Mouse (Mus musculus) forebrain, embryonic 16.5 days (tissue): ENCODE measurements around the gene Pex5l. TPM values are rescaled to one million over a fixed set of nuclear protein-coding genes. Genes with fewer than 3 reads are reported as not detected.

ENCODE experiments used
- ATAC-seq: fragments of 200-750 bp; cut with Nextera tagmentation; 2 replicates; pipeline ENCODE4 v1.8.0; 2017; ENCODE audit warnings: mild to moderate bottlenecking, moderate library complexity
- H3K27ac ChIP-seq: fragments of 300-500 bp; sonication (generic); 2 replicates; pipeline ENCODE4 v1.5.1; 2014; ENCODE audit warnings: low read length, control low read depth
- H3K27me3 ChIP-seq: fragments of 300-500 bp; sonication (generic); replicated peaks from 2 replicates; pipeline ENCODE4 v1.6.1; 2014; ENCODE audit warnings: low read length; ENCODE audit not compliant: control insufficient read depth, insufficient read depth
- H3K36me3 ChIP-seq: fragments of 300-500 bp; sonication (generic); 2 replicates; pipeline ENCODE4 v1.6.1; 2014; ENCODE audit not compliant: control insufficient read depth, insufficient read depth
- H3K4me1 ChIP-seq: fragments of 300-500 bp; sonication (generic); replicated peaks from 2 replicates; pipeline ENCODE4 v1.6.1; 2014; ENCODE audit warnings: low read length; ENCODE audit not compliant: control insufficient read depth, insufficient read depth
- H3K4me2 ChIP-seq: fragments of 300-500 bp; sonication (generic); 2 replicates; pipeline ENCODE4 v1.6.1; 2014; ENCODE audit warnings: mild to moderate bottlenecking, low read length, control low read depth
- H3K4me3 ChIP-seq: fragments of 300-500 bp; sonication (generic); replicated peaks from 2 replicates; pipeline ENCODE4 v1.5.1; 2014; ENCODE audit warnings: mild to moderate bottlenecking, low read length, control low read depth
- H3K9ac ChIP-seq: fragments of 300-500 bp; sonication (generic); replicated peaks from 2 replicates; pipeline ENCODE4 v1.6.1; 2014; ENCODE audit warnings: low read depth, low read length, control low read depth
- H3K9me3 ChIP-seq: fragments of 300-500 bp; sonication (generic); 2 replicates; pipeline ENCODE4 v1.6.1; 2016; ENCODE audit warnings: low read length; ENCODE audit not compliant: control insufficient read depth
- WGBS: fragments of 180-500 bp; shearing (Covaris S2); extraction: QIAGEN DNeasy Blood & Tissue Kit; methylation state at CpG from one replicate; pipeline ENCODE4 v1.1.7; 2014; 5-methylcytosine and 5-hydroxymethylcytosine counted together
- polyA plus RNA-seq: library from polyadenylated mRNA; unstranded; fragments of >200 nt; fragmentation: Nextera tagmentation; extraction: Ambion mirVana; gene quantifications from 2 replicates; pipeline ENCODE4 v1.2.1, GENCODE M21; 2015

Gene Pex5l
- polyA plus RNA-seq, 1 experiment from 2014 or later = 1.9 TPM

DNA sequence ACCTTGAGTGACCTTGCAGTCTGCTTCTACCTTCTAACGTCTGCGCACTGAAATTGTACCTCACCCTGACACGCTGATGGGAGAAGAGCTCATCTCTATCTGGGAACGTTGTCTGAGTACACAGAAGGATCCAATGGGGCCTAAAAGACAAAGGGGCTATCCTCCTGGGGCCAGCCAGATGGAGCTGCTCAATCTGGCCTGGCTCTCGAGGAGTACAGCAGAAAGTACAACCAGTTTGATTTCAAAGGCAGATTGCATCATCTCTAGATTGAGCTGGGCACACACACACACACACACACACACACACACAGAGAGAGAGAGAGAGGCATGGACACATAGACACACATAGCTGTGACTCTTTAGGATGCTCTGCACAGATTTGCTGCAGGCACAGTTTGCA, 94.7 kb downstream of the Pex5l start:
- H3K9ac ChIP-seq = no peak overlapping the region
- no peaks in the 10 kb centered on the region for H3K27me3 ChIP-seq
- no peaks in the 10 kb centered on the region for H3K9me3 ChIP-seq
- H3K4me3 ChIP-seq = no peak overlapping the region
- ATAC-seq = no peak
- WGBS = 72% methylated on average over 5 of the region's 5 CpGs
- no peak overlapping the region for H3K27ac ChIP-seq
- H3K36me3 ChIP-seq = no peaks in the 10 kb centered on the region
- no peak overlapping the region for H3K4me2 ChIP-seq
- H3K4me1 ChIP-seq = peaks cover 6% of the 10 kb centered on the region; the same call in 1 of the 2 replicates

DNA sequence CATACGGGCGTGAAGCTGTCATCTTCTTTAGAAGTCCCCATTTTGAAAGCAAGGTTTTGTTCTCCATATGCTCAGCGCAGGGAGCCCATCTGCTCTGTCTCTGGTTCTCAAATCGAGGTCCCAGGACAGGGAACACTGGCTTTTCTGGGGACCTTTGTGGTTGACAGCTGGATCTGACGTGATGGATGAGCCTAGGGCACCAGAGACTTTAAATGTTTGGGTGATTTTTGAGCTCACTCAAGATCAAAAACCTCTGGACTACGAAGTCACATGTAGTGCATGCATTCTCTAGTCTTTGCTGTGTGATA, 98.3 kb downstream of the Pex5l start:
- Histone ChIP-seq H3K4me3 (no peak overlapping the region), H3K27ac (no peak overlapping the region), H3K27me3 (no peaks in the 10 kb centered on the region; the same call in 1 of the 2 replicates), H3K9me3 (no peaks in the 10 kb centered on the region), H3K4me1 (peaks cover 6% of the 10 kb centered on the region; the same call in 1 of the 2 replicates), H3K4me2 (no peak overlapping the region), H3K36me3 (no peaks in the 10 kb centered on the region), H3K9ac (no peak overlapping the region)
- ATAC-seq = no peak; the same call in 1 of the 2 replicates
- 65% methylated on average over 6 of the region's 6 CpGs for WGBS

DNA sequence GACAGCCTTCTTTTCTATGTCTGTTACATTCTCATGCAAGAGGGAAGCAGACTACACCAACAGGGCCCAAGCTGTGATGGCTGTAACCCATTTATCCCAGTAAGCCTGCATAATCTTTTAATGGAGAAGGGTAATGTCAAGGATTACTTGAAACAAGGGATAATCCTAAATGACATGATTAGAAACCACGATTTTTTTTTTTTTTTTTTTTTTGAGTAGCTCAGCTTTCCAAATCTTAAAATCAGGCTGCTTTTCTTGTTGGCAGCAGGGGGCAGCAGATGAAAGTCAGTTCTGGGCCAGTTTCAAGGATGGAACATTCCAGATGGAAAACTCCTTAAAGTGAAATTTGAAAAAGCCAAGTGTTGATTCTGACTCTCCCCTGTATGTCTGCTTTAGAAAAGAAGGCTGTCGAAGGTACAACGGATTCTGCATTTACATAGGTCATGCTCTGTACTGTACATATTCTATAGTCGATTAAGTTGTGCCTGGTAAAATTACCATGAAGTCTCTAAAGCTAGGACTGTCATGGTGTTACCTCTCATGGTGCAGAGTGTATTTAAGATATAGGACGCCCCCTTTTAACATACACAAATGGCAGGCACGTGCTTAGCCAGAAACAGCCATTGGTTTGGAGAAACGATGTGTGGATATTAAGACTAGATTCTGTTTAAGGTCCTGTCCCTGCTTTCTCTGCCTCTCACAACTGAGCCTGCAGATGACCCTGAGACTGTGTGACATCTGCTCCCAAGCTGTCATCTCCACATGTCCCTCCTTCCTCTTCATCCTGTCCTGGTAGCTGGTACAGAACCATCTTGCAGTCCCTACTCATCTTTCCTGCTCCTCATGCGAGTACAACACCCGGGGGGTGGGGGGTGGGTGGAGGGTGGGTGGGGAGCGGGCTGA, 98.9 kb downstream of the Pex5l start:
- Histone ChIP-seq H3K4me1 (peaks cover 6% of the 10 kb centered on the region; the same call in 1 of the 2 replicates), H3K9me3 (no peaks in the 10 kb centered on the region), H3K27me3 (no peaks in the 10 kb centered on the region; the same call in 1 of the 2 replicates), H3K36me3 (no peaks in the 10 kb centered on the region), H3K4me3 (no peak overlapping the region), H3K27ac (no peak overlapping the region), H3K9ac (no peak overlapping the region), H3K4me2 (no peak overlapping the region)
- WGBS = 65% methylated on average over 10 of the region's 10 CpGs
- ATAC-seq = peak; percentile 67

DNA sequence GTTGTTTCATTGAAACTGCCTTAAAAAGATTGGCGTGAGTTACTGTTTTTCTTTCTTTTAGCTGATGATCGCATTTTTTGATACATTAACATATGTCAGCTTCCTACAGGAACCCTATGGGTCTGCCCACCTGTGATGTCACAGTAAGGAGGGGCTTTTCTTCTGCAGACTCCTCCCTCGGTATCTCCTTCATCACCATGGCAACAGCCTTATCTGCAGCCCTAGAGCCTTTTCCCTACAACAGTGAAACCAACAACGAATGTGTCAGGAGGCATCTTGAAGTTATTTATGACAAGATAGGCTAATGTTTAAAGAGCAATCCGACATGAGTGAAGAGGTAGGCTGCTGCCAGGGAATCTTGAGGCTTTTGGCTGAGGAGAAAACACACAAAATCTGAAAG, 118.5 kb downstream of the Pex5l start:
- no peak overlapping the region for H3K9ac ChIP-seq
- H3K27ac ChIP-seq = no peak overlapping the region
- no peaks in the 10 kb centered on the region for H3K4me1 ChIP-seq
- no peaks in the 10 kb centered on the region for H3K9me3 ChIP-seq
- H3K4me3 ChIP-seq = no peak overlapping the region
- H3K36me3 ChIP-seq = no peaks in the 10 kb centered on the region
- H3K4me2 ChIP-seq = no peak overlapping the region
- WGBS = 64% methylated on average over 5 of the region's 5 CpGs
- H3K27me3 ChIP-seq = no peaks in the 10 kb centered on the region
- peak; percentile 94 for ATAC-seq

DNA sequence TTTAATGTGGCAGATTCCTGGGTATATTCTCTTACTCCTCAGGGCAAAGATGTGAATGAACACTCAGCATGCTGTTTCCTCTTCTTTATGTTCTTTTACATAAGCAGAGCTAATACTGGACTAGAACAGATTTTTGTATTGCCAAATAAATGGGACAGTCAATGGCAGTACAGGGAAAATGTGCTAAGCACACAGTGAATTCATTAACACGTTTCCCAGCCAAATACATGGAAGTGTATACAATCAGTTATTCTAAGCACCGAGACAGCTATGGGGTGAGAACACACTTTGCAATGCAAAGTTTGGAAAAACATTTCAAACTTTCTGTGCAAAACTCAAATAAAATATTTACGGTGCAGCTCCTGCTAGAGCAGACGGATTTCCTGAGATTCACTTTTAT, 139.1 kb downstream of the Pex5l start:
- no peaks in the 10 kb centered on the region for H3K9me3 ChIP-seq
- peak; percentile 75 for ATAC-seq
- H3K27ac ChIP-seq = no peak overlapping the region
- H3K27me3 ChIP-seq = no peaks in the 10 kb centered on the region
- no peak overlapping the region for H3K4me3 ChIP-seq
- no peak overlapping the region for H3K9ac ChIP-seq
- H3K4me1 ChIP-seq = no peaks in the 10 kb centered on the region; the same call in 1 of the 2 replicates
- WGBS = 54% methylated on average over 4 of the region's 4 CpGs
- H3K36me3 ChIP-seq = no peaks in the 10 kb centered on the region
- no peak overlapping the region for H3K4me2 ChIP-seq

DNA sequence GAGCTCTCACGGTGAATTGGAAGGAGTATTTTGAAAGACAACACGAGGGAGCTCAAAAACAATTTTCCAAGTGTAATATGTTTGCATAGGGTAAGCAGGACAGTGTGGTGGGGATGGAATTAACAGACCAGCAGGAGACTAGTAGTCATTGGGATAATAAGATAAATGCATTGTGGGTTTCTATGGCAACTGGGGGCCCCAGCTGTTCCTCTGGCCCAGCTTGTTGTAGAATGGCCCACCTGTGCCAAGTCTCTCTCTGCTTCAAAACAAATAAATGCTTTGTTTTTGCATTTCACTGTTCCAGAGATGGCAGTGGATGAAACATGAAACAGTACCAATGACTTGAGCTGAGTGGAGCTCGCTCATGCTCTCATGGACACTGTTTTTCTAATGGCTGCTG, 141.3 kb downstream of the Pex5l start:
- 55% methylated on average over 3 of the region's 3 CpGs for WGBS
- H3K27ac ChIP-seq = no peak overlapping the region
- H3K27me3 ChIP-seq = no peaks in the 10 kb centered on the region
- no peak overlapping the region for H3K4me2 ChIP-seq
- H3K9ac ChIP-seq = no peak overlapping the region
- no peaks in the 10 kb centered on the region for H3K9me3 ChIP-seq
- no peaks in the 10 kb centered on the region; the same call in 1 of the 2 replicates for H3K4me1 ChIP-seq
- no peak overlapping the region for H3K4me3 ChIP-seq
- ATAC-seq = peak; percentile 66
- no peaks in the 10 kb centered on the region for H3K36me3 ChIP-seq

DNA sequence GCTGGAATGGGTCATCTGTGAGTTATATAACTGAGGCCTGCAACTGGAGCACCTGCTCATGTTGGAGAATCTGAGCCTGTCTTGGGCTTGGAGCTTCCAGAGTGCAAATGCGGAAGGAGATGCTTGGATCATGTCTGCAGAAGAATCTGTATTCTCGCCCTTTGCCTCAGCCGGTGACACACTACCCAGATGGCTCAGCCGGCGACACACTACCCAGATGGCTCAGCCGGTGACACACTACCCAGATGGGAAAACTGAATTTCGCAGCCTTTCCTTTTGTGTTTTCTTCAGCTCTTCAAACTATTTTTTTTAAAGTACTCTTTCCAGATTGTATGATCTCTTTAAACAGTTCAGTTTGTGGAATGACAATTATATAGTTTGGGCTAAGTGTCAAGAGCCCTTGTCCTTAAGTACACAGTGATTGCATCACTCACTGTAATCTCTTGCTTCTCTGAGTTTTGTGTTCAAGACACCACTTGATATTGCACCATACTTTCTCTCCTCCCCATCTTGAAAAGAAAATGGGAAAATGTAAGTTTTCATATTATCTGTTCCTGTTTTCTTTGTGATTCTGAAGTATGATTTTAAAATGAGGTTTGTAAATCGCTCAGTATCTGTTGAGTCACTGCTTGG, 142.5 kb downstream of the Pex5l start:
- H3K4me3 ChIP-seq = no peak overlapping the region
- WGBS = 72% methylated on average over 8 of the region's 8 CpGs
- H3K9me3 ChIP-seq = no peaks in the 10 kb centered on the region
- H3K27ac ChIP-seq = no peak overlapping the region
- no peak overlapping the region for H3K4me2 ChIP-seq
- no peaks in the 10 kb centered on the region; the same call in 1 of the 2 replicates for H3K4me1 ChIP-seq
- H3K36me3 ChIP-seq = no peaks in the 10 kb centered on the region
- no peak overlapping the region for H3K9ac ChIP-seq
- ATAC-seq = 0 out of 2 replicates have a peak, but pooled peaks have one; percentile 61
- H3K27me3 ChIP-seq = no peaks in the 10 kb centered on the region

DNA sequence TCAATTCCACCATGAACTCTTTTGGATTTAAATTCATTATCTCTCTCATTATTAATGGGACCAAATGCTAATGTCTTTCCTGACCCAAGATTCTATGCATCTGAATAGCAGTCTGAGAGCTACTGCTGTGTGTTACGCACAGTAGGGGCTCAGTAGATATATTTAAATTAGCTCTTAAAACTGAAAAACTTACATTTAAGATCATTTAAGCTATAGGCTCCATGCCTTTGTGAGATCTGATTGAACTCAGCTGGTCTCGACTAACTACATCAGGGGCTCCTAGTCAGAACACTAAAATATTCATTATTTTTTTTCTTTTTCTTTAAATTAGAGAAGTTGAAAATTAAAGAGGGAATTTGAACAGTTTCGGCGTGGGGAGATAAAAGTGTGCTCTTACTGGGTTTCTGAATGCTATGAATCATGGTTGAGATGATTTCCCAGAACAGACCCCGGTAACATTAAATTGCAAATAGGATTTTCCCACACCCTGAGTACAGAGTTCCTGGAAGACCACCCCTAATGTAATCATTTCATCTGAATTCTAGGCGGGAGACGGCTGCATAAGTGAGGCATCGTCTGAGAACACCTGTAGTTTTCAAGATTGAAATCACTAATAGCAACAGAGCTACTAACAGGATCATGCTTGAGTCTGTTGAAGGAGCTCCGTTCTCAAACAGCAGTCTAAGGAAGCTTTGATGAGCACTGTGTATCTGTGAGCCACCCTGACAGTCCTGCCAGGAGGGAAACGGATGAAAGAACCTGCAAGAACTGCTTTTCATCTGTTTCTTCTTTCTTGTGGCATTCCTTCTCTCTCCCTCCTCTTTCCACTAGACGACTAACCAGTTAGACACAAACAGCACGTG, 151.1 kb downstream of the Pex5l start:
- no peak overlapping the region for H3K27ac ChIP-seq
- H3K4me1 ChIP-seq = no peaks in the 10 kb centered on the region
- H3K9ac ChIP-seq = no peak overlapping the region
- 47% methylated on average over 12 of the region's 12 CpGs for WGBS
- H3K9me3 ChIP-seq = no peaks in the 10 kb centered on the region
- H3K27me3 ChIP-seq = no peaks in the 10 kb centered on the region
- H3K36me3 ChIP-seq = no peaks in the 10 kb centered on the region
- no peak overlapping the region for H3K4me2 ChIP-seq
- H3K4me3 ChIP-seq = no peak overlapping the region
- no peak for ATAC-seq

DNA sequence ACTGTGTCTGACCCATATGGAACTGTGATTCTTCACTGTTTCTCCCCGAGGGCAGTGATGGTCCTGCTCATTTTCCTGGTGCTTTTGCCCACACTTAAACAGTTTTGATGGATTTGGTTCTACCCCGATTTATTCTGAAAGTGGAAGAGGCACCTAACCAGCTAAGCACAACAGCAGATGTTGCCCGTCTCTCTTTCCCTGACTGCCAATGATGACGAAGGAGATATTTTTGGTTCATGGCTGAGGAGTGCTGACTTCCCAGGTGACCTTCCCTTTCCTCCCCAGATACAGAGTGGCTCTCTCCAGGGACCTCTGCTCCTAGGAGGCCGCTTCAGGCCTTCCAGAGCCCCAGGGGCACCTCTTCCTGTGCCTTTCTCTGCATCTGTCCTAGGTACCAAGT, 155.2 kb downstream of the Pex5l start:
- Histone ChIP-seq H3K4me2 (no peak overlapping the region), H3K9ac (no peak overlapping the region), H3K9me3 (no peaks in the 10 kb centered on the region), H3K4me3 (no peak overlapping the region), H3K27me3 (no peaks in the 10 kb centered on the region), H3K27ac (no peak overlapping the region), H3K4me1 (no peaks in the 10 kb centered on the region), H3K36me3 (no peaks in the 10 kb centered on the region)
- ATAC-seq = no peak
- 85% methylated on average over 5 of the region's 5 CpGs for WGBS
